Mouse (Mus musculus): Measurements from ENCODE around the gene Cpne4.

Cpne4 gene

DNA sequence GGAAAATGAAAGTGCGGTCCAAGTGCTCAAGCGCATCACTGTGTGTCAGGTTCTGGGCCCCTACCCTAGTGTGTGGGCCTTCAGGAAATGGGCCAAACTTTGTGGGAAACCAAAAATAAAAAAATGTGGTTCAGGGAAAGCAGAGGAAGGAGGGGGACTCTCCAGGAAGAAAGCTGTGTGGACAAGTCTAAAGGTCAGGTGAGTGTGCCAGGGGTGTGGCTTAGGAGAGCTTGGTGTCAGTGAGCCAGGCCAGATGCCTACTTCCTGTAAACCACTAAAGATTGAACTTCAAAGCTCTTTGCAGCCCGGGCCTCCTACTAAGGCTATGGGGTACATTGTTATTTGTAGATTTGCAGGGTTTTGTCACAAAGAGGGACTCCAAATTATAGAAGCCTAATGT is 327.1 kb downstream of the Cpne4 start:
- DNase-seq (ENCODE audit: low spot score): no peak

DNA sequence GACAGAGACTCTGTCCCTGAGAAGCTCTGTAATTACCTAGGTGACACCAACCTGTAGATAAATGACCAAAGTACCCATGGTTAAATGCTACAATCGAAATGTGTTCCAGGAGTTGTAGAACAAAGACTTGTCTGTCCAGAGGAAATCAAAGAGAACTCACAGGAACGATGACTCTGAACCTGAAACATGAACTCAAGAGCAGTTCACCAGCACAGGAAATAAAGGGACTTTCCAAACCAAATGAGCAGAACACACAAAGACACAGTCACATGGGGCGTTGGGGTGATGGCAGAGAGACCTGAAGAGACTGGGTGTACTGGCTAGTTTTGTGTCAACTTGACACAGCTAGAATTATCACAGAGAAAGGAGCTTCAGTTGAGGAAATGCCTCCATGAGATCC is 329.9 kb downstream of the Cpne4 start:
- DNase-seq (ENCODE audit: low spot score): no peak

- no peak for DNase-seq (ENCODE audit: low spot score)
Measured at GRCm38 (mm10) chr9:104878558-104878957, 331.5 kb downstream of the Cpne4 start.

- no peak for DNase-seq (ENCODE audit: low spot score)
Measured at GRCm38 (mm10) chr9:104890517-104890916, 343.4 kb downstream of the Cpne4 start.

DNA sequence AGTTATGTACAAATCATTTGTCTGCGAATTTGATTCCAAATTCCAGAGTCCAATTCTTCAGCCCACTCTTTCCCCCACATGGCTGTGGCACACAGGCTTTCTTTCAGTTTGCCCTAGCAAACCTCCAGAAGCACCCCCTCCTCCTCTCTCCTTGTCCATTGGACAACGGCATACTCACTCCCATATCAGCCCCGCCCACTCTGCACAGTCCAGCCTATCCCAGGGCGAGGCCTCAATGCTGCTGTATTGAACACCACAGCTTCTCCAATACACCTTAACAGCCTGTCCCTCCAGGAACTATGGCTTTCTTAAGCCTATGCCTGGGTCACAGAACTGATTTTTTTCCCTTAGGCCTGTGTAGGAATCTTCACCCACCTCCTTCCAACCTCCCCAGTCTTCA is 348.3 kb downstream of the Cpne4 start:
- no peak for DNase-seq (ENCODE audit: low spot score)

- no peak for DNase-seq (ENCODE audit: low spot score)
Measured at GRCm38 (mm10) chr9:104901118-104901517, 354.0 kb downstream of the Cpne4 start.

- no peak for DNase-seq (ENCODE audit: low spot score)
Measured at GRCm38 (mm10) chr9:104901827-104902226, 354.7 kb downstream of the Cpne4 start.

DNA sequence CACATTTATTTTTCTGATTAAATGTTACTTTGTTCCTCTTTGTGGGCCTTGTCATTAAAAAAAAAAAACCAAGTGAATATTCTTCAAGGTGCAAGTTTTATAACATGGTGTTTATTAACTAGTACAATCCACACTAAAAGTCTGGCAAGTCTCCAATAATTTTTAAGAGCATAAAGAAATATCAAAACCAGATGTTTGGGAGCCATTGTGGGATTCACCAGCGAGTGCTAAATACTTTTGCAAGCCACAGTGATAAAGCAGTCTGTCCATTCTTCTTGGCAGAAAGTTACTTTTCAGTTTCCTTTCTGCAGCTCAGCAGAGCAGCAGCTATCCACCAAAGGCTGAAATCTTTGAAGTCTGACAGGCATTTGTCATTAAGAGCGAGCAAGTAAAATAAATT is 365.6 kb downstream of the Cpne4 start:
- DNase-seq (ENCODE audit: low spot score): no peak

DNA sequence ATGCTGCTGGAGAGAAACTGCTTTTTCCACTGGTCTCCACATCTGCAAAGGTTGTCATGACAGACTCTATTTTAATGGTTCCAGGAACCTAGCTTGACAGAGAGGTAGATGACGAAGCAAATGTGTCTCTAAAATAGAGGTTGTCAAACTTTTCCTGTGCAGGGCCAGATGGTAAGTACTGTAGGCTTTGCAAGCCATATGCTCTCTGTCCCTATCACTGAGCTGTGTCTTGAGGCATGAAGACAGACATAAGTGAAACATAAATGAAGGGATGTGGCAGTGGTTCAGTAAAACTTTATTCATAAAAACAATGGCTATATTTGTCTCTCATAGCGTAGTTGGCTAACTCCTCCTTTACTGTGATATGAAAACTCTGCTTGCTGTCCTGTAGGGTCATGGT is 366.2 kb downstream of the Cpne4 start:
- DNase-seq (ENCODE audit: low spot score): no peak

DNA sequence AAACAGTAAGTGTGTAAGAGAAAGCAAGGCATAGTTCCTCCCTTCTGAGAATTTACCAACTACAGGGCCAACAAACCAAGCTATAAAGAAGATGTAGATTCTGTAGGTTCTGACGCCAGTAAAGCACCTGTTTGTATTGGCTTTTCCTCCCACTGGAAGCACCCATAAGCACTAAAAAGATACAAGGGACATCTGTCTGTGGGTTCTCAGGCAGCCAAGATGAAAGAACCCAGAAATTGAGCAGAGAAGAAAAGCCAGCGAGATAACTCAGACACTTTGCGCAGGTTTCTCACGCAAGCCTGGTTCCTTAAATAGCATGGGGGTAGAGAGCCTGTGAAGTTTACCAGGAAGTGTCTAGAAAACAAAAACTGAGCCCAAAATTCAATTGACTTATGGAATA is 374.1 kb downstream of the Cpne4 start:
- DNase-seq (ENCODE audit: low spot score): no peak

DNA sequence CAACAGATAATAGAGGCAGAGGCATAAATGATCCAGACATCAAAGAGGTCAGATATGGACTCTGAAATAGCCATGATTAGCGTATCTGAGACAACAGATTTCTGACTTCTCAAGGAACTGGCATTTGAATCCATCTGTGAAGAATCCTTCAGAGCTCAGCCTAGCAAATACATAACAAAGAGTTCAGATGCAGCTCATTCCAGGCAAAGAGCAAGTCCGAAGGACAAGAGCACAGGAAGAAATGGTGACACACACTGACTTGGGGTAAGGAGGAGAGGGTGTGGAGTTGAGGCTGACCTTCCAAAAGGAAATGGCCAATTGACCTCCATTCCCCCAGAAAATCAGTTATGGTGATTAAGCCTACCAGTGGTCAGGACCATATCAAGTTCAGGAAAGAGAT is 375.0 kb downstream of the Cpne4 start:
- DNase-seq (ENCODE audit: low spot score): no peak

DNA sequence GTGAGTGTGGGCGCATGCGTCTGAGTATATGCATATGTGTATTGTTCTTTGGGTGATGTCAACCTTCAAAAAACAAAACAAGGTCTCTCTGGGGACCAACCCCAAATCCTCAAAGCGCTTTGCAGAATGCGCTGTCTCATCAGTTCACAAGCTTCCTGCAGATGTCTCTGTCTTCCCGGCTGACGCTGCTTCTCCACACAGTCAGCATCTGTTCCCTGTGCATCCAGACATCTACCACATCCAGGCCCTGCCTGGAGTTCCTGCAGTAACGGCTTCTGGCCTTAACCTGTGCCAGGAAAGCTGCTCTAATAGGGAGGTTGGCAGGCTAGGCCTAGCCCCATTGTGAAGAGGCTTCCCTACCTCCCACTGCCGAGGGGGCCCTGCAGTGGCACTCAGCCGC is 381.7 kb downstream of the Cpne4 start:
- DNase-seq (ENCODE audit: low spot score): no peak

DNA sequence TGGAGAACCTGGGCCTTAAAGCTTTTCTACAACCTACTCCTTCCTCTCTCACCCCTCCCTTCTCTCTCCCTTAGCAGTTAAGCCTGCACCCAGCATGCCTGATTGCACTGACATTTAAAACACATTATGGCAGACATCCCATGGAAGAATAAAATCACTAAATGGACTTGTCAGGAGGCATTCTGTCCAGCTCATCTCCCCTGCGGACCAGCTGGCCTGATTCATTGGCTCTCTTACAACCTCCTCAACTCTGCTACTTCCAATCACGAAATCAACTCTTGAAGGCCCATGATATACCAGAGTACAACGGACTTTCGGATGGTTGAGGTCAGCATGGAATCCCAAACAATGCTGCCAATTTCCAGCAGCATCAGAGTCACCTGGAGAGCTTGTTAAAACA is 393.3 kb downstream of the Cpne4 start:
- no peak for DNase-seq (ENCODE audit: low spot score)

- DNase-seq (ENCODE audit: low spot score): no peak
Measured at GRCm38 (mm10) chr9:104950551-104950950, 403.5 kb downstream of the Cpne4 start.

- no peak for DNase-seq (ENCODE audit: low spot score)
Measured at GRCm38 (mm10) chr9:104952176-104952575, 405.1 kb downstream of the Cpne4 start.

GRCm38 (mm10) chr9:104972828-104973227 is 425.7 kb downstream of the Cpne4 start:
- no peak for DNase-seq (ENCODE audit: low spot score)

- no peak for DNase-seq (ENCODE audit: low spot score)
Measured at GRCm38 (mm10) chr9:104981934-104982548, 435.0 kb downstream of the Cpne4 start.

GRCm38 (mm10) chr9:104998225-104998624 is 451.1 kb downstream of the Cpne4 start:
- DNase-seq (ENCODE audit: low spot score): no peak

DNA sequence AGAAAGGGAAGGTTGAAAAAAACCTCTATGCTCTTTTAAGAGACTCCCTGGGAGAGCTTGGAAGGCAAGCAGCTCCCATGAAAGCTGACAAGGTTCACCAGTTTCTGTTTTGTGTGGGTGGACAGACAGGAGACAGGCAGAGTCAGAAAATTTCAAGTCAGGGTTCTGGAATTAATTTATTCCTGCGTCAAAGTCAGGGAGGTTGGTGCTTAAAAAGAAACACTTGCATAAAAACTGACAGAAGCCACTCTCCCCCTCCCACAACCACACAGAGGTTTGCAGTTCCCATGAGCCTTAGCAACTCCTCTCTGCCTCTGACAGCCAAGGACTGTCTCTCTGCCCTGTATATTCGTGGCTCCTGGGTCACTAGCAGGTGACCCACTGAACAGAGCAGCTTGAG is 463.6 kb downstream of the Cpne4 start:
- DNase-seq (ENCODE audit: low spot score): no peak

- no peak for DNase-seq (ENCODE audit: low spot score)
Measured at GRCm38 (mm10) chr9:105018186-105018585, 471.1 kb downstream of the Cpne4 start.

GRCm38 (mm10) chr9:105028311-105028710 is 481.2 kb downstream of the Cpne4 start:
- no peak for DNase-seq (ENCODE audit: low spot score)

GRCm38 (mm10) chr9:105032572-105032971 is 485.5 kb downstream of the Cpne4 start:
- no peak for DNase-seq (ENCODE audit: low spot score)

DNA sequence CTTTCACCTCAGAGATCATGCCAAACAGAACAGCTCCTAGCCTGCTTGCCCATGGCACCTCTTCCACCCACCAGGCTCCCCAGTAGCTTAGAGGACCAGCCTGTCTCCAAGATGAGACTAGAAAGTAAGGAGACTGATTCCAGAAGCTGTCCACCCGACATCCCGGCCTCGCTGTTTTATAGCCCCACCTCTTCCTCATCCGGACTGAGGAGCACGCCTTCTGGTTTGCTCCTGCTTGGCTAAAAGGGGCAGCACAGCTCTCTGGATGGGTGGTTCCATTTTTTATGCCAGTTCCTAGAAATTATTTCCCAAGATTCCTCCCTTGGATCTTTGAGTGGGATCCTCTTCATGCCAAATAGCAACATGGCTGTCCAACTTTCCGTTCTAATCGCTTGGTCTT is 486.6 kb downstream of the Cpne4 start:
- DNase-seq (ENCODE audit: low spot score): no peak

DNA sequence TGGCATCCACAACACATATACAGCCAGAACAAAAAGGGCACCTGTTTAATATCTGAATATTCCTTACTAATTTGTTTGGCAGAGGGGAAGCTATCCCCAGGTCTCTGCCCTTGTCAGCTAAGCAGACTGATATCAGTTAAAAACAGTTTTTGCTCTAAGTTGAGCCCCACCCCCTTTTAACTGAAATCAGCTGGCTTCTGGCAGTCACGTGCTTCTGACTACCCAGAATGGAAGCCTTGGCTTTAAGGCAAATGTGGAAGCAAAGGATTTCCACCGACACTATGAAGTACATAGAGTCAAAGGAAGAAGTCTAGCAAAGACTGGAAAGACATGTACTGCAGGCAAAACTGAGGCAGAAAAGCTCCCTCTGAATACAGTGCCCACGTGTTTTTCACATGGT is 490.8 kb downstream of the Cpne4 start:
- DNase-seq (ENCODE audit: low spot score): no peak

- DNase-seq (ENCODE audit: low spot score): no peak
Measured at GRCm38 (mm10) chr9:105046014-105046413, 498.9 kb downstream of the Cpne4 start.
